Mouse (Mus musculus) forebrain, embryonic 14.5 days (tissue): ENCODE results near the gene Gm21750. TPM values are rescaled to one million over a fixed set of nuclear protein-coding genes. Genes with fewer than 3 reads are reported as not detected.
"Not testable (repeated sequence)": the region's sequence is repeated elsewhere in the genome, so short reads cannot be mapped to it uniquely, and the experiment has no call there.

Experiments
- ATAC-seq: fragments of 200-750 bp; cut with Nextera tagmentation; 2 replicates; pipeline ENCODE4 v1.8.0; 2017; ENCODE audit warnings: mild to moderate bottlenecking, moderate library complexity
- DNase-seq: peaks from one replicate; pipeline ENCODE4 v3.0.0-alpha.2; 2015; ENCODE audit warnings: low spot score
- H3K27ac ChIP-seq: fragments of 300-500 bp; sonication (generic); 2 replicates; pipeline ENCODE4 v1.5.1; 2014; ENCODE audit warnings: low read depth, mild to moderate bottlenecking, control low read depth, low read length, moderate library complexity
- H3K27me3 ChIP-seq: fragments of 300-500 bp; sonication (generic); replicated peaks from 2 replicates; pipeline ENCODE4 v1.6.1; 2014; ENCODE audit warnings: low read length, control low read depth, mixed read lengths; ENCODE audit not compliant: control insufficient read depth, insufficient read depth
- H3K36me3 ChIP-seq: fragments of 300-500 bp; sonication (generic); 2 replicates; pipeline ENCODE4 v1.6.1; 2014; ENCODE audit warnings: low read length, control low read depth; ENCODE audit not compliant: control insufficient read depth, insufficient read depth
- H3K4me1 ChIP-seq: fragments of 300-500 bp; sonication (generic); 2 replicates; pipeline ENCODE4 v1.6.1; 2014; ENCODE audit warnings: antibody characterized with exemption, low read length, control low read depth; ENCODE audit not compliant: control insufficient read depth, insufficient read depth
- H3K4me2 ChIP-seq: fragments of 300-500 bp; sonication (generic); 2 replicates; pipeline ENCODE4 v1.6.1; 2014; ENCODE audit warnings: mild to moderate bottlenecking, control low read depth, low read length
- H3K4me3 ChIP-seq: fragments of 300-500 bp; sonication (generic); 2 replicates; pipeline ENCODE4 v1.5.1; 2014; ENCODE audit warnings: low read depth, low read length, control low read depth
- H3K9ac ChIP-seq: fragments of 300-500 bp; sonication (generic); 2 replicates; pipeline ENCODE4 v1.6.1; 2014; ENCODE audit warnings: mild to moderate bottlenecking, low read length, control low read depth, moderate library complexity
- H3K9me3 ChIP-seq: fragments of 300-500 bp; sonication (generic); replicated peaks from 2 replicates; pipeline ENCODE4 v1.6.1; 2016; ENCODE audit warnings: low read length, control low read depth, mixed read lengths; ENCODE audit not compliant: control insufficient read depth
- WGBS: fragments of 180-500 bp; shearing (Covaris S2); extraction: QIAGEN DNeasy Blood & Tissue Kit; methylation state at CpG from one replicate; pipeline ENCODE4 v1.1.7; 2014; 5-methylcytosine and 5-hydroxymethylcytosine counted together
- polyA plus RNA-seq: library from polyadenylated mRNA; unstranded; fragments of >200 nt; fragmentation: Nextera tagmentation; extraction: Ambion mirVana; gene quantifications from 2 replicates; pipeline ENCODE4 v1.2.1, GENCODE M21; 2014

Gene Gm21750
- polyA plus RNA-seq: not detected in 2 replicates

DNA sequence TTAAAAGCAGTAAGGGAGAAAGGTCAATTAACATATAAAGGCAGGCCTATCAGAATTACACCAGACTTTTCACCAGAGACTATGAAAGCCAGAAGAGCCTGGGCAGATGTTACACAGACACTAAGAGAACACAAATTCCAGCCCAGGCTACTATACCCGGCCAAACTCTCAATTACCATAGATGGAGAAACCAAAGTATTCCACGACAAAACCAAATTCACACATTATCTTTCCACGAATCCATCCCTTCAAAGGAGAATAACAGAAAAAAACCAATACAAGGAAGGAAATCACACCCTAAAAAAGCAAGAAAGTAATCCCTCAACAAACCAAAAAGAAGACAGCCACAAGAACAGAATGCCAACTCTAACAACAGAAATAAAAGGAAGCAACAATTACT is at the start of gene Gm21750:
TSS of gene Gm21750 (plus strand) at position 301 of the 400 bp plus-strand sequence.
- ATAC-seq, H3K4me1 ChIP-seq: not testable (repeated sequence)
- 88% methylated on average over 3 of the region's 3 CpGs for whole genome bisulfite sequencing

GRCm38 (mm10) chr14:73614961-73615360 is 46.1 kb upstream of the Gm21750 start:
- 70% methylated on average over 1 of the region's 1 CpGs for WGBS
- H3K9me3 ChIP-seq: not testable (repeated sequence)

More for the DNA sequence above, at the start of gene Gm21750:
- H3K4me3 ChIP-seq, H3K4me2 ChIP-seq, H3K27me3 ChIP-seq, H3K27ac ChIP-seq, H3K9ac ChIP-seq, DNase-seq, H3K9me3 ChIP-seq, H3K36me3 ChIP-seq: not testable (repeated sequence)

DNA sequence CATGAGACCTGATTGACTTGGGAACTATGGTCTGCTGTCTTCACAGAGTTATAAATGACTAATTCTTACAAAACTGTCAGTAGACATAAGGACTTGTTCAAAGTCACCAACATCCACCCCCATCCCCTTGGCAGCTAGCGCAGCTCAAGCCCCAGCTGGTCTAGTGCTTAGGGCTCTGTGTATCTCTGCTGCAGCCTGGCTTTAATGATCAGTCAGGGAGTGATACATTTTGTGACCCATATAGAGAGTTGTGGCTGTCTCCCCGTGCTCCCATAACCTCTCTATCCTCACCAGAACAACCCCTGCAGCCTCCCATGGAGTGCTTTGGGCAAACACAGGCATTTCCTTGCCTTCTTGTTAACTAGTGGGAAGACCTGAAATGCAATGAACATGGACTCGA is 40.1 kb upstream of the Gm21750 start:
- no peaks in the 10 kb centered on the region for H3K36me3 ChIP-seq
- no peak overlapping the region for H3K9ac ChIP-seq
- H3K9me3 ChIP-seq: no peaks in the 10 kb centered on the region; the same call in 1 of the 2 replicates
- no peak for ATAC-seq
- no peak overlapping the region for H3K27ac ChIP-seq
- no peaks in the 10 kb centered on the region for H3K4me1 ChIP-seq
- no peaks in the 10 kb centered on the region for H3K27me3 ChIP-seq
- H3K4me3 ChIP-seq: no peak overlapping the region
- no peak overlapping the region for H3K4me2 ChIP-seq
- WGBS: 81% methylated on average over 3 of the region's 3 CpGs
- no peak for DNase-seq

More at GRCm38 (mm10) chr14:73614961-73615360, 46.1 kb upstream of the Gm21750 start:
- H3K4me1 ChIP-seq, H3K36me3 ChIP-seq, H3K4me2 ChIP-seq, H3K9ac ChIP-seq, ATAC-seq, H3K27ac ChIP-seq, H3K4me3 ChIP-seq, H3K27me3 ChIP-seq, DNase-seq: not testable (repeated sequence)

DNA sequence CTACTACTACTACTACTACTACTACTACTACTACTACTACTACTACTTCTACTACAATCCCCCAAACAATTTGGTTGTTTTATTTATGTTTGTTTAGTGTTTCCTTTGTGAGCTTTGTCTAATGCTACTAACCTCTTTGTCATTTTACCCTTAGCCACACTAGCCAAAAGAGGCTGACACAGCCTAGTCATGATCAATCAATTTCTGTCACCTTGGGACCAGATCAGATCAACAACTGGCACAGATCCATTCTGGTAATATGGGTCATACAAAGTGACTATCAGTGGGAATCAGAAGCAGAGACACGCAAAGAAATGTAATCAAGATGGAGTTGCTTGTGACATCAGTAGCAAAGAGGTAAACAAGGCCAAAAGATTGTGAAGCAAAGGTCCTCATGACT is 38.0 kb upstream of the Gm21750 start:
- Histone ChIP-seq H3K27ac (no peak overlapping the region), H3K36me3 (no peaks in the 10 kb centered on the region), H3K9ac (no peak overlapping the region), H3K4me3 (no peak overlapping the region), H3K4me1 (no peaks in the 10 kb centered on the region), H3K9me3 (no peaks in the 10 kb centered on the region; the same call in 1 of the 2 replicates), H3K27me3 (no peaks in the 10 kb centered on the region), H3K4me2 (no peak overlapping the region)
- DNase-seq: no peak
- ATAC-seq: no peak
- 87% methylated on average over 1 of the region's 1 CpGs for WGBS

GRCm38 (mm10) chr14:73625469-73625868 is 35.6 kb upstream of the Gm21750 start:
- no peak overlapping the region for H3K4me3 ChIP-seq
- no peak overlapping the region for H3K4me2 ChIP-seq
- DNase-seq: no peak
- H3K36me3 ChIP-seq: no peaks in the 10 kb centered on the region
- ATAC-seq: no peak
- H3K27ac ChIP-seq: no peak overlapping the region
- H3K4me1 ChIP-seq: no peaks in the 10 kb centered on the region
- H3K9ac ChIP-seq: no peak overlapping the region
- H3K27me3 ChIP-seq: no peaks in the 10 kb centered on the region
- WGBS: 72% methylated on average over 3 of the region's 3 CpGs
- no peaks in the 10 kb centered on the region for H3K9me3 ChIP-seq

- ATAC-seq (no peak), DNase-seq (no peak)
- no peaks in the 10 kb centered on the region for H3K4me1 ChIP-seq
- no peak overlapping the region for H3K27ac ChIP-seq
- H3K27me3 ChIP-seq: no peaks in the 10 kb centered on the region
- H3K9me3 ChIP-seq: no peaks in the 10 kb centered on the region
- H3K4me3 ChIP-seq: no peak overlapping the region
- H3K4me2 ChIP-seq: no peak overlapping the region
- no peaks in the 10 kb centered on the region for H3K36me3 ChIP-seq
- WGBS: 97% methylated on average over 4 of the region's 4 CpGs
- H3K9ac ChIP-seq: no peak overlapping the region
Measured at GRCm38 (mm10) chr14:73631511-73631910, 29.5 kb upstream of the Gm21750 start.

GRCm38 (mm10) chr14:73632648-73633263 is 28.3 kb upstream of the Gm21750 start:
- Histone ChIP-seq H3K27me3 (no peaks in the 10 kb centered on the region), H3K27ac (no peak overlapping the region), H3K9ac (no peak overlapping the region), H3K9me3 (no peaks in the 10 kb centered on the region), H3K4me2 (no peak overlapping the region), H3K4me1 (no peaks in the 10 kb centered on the region), H3K36me3 (no peaks in the 10 kb centered on the region), H3K4me3 (no peak overlapping the region)
- DNase-seq: peak; percentile 61
- peak; percentile 55; the same call in 1 of the 2 replicates for ATAC-seq
- WGBS: 56% methylated on average over 9 of the region's 9 CpGs

- H3K9ac ChIP-seq: no peak overlapping the region
- DNase-seq (no peak), ATAC-seq (no peak)
- H3K4me3 ChIP-seq: no peak overlapping the region
- 96% methylated on average over 3 of the region's 3 CpGs for WGBS
- no peaks in the 10 kb centered on the region for H3K4me1 ChIP-seq
- no peak overlapping the region for H3K4me2 ChIP-seq
- no peaks in the 10 kb centered on the region for H3K27me3 ChIP-seq
- no peak overlapping the region for H3K27ac ChIP-seq
- no peaks in the 10 kb centered on the region for H3K9me3 ChIP-seq
- no peaks in the 10 kb centered on the region for H3K36me3 ChIP-seq
Measured at GRCm38 (mm10) chr14:73634356-73634755, 26.7 kb upstream of the Gm21750 start.

GRCm38 (mm10) chr14:73637460-73637859 is 23.6 kb upstream of the Gm21750 start:
- DNase-seq (no peak), ATAC-seq (no peak)
- Histone ChIP-seq H3K4me1 (no peaks in the 10 kb centered on the region), H3K27me3 (no peaks in the 10 kb centered on the region), H3K36me3 (no peaks in the 10 kb centered on the region), H3K9me3 (no peaks in the 10 kb centered on the region), H3K4me2 (no peak overlapping the region), H3K4me3 (no peak overlapping the region), H3K9ac (no peak overlapping the region), H3K27ac (no peak overlapping the region)
